Mouse (Mus musculus) right cerebral cortex, adult 2 months (tissue): ENCODE measurements around the gene Sptan1.

Source experiments
- DNase-seq, 2 experiments: peaks; one replicate each; pipeline ENCODE4 v3.0.0; 2021 to 2022; ENCODE audit warnings: low spot score in 2 of 2

Gene Sptan1

GRCm38 (mm10) chr2:30061215-30062166 is 96.1 kb downstream of the Sptan1 start:
- DNase-seq, result no peak

DNA sequence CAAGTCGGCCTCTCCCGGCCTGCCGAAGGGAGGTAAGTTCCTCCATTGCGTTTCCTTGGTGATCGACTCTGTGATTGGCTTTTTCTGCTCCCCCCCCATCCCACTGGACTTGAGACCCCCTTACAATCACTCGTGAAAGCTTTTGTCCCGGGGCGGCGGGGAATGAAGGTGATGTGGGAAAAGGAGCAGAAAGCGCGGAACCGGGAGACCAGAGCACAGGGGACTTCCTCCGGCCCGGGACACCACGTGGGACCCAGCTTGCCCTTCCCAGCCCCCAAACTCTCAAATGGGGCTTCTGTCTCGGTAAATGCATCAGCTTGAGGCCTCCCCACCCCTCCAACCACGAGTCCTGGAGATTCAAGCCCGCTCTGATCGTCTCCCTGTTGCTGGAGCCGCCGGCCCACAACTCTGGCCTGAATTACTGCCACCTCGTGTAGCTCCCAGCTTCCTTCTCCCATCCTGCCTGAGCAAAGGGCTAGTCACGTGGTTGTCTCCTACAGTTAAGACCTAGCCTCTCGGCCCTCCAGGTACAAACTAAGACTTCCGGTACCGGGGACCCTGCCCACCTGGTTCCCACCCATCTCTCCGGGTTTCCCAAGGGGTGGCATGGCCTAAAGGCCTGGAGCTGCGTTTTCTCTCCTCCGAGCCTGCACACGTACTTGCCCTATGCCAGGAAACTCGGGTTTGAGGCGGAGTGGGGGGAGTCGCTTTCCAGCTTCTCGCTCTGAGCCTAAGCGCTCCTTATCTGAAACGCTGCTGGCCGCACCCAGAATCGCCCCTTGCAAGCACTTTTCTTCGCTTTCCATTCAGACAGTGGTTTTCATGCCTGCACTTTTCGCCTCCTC is 97.1 kb downstream of the Sptan1 start:
- peak; percentile 27 to 38 for DNase-seq

DNA sequence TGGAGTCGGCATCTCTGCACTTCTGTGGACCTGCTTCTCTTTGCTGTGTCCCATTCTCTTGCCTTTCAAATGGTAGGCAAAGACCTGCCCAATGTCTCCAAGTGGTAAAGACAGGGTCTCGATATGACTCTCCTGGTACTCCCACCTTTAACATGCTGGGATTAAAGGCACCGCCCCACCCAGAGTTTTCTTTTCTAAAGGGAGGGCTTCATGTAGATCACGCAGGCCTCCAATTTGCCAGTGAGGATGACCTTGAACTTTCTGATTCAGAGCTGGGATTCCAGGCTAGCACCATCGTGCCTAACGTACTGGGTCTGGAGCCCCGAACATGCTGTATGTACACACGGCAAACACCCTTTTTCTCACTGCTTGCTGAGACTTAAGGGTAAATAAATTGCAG is 97.9 kb downstream of the Sptan1 start:
- DNase-seq, result no peak

GRCm38 (mm10) chr2:30063791-30064190 is 98.4 kb downstream of the Sptan1 start:
- no peak for DNase-seq

GRCm38 (mm10) chr2:30064298-30064697 is 98.9 kb downstream of the Sptan1 start:
- DNase-seq, result no peak

DNA sequence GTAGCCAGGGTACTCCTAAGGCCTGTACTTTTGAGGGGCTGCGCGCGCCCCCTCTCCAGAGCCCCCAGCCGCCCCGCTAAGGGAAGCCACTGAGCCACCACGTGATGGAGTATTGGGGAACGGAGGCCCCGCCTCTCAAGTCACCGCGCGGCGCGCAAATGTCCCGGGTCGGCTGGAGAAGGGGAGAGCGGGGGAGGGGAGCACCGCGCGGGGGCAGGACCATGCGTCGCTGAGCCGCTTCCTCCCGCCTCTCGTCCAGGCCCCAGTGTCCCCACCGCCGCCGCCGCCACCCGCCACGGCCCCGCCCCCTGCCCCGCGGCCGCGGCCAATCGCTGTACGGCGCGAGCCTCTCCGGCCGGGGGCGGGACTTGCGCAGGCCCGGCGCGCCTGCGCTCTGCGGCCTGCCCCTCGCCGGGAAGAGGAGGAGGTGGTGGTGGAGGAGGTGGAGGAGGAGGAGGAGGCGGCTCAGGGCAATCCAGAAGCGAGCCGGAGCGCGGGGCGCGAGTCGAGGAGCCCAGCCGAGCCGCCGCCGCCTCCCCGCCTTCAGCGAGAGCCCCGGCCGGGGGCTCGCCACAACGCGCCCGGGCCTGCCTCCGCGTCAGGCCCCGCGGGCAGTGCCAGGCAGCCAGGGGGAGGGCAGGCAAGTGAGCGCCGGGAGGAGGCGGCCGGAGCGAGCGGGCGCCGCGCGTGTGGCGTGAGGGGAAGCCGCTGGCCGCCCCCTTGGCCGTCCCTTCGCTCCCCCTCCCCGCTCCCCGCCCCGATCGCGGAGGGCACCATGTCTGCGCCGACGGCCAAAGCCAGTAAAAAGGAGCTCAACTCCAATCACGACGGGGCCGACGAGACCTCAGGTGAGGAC is 100.9 kb downstream of the Sptan1 start:
- DNase-seq, result peak; percentile 82 to 85

GRCm38 (mm10) chr2:30067031-30067888 is 101.9 kb downstream of the Sptan1 start:
- DNase-seq, result peak; percentile 24 to 28

GRCm38 (mm10) chr2:30067962-30068361 is 102.6 kb downstream of the Sptan1 start:
- DNase-seq, result no peak

DNA sequence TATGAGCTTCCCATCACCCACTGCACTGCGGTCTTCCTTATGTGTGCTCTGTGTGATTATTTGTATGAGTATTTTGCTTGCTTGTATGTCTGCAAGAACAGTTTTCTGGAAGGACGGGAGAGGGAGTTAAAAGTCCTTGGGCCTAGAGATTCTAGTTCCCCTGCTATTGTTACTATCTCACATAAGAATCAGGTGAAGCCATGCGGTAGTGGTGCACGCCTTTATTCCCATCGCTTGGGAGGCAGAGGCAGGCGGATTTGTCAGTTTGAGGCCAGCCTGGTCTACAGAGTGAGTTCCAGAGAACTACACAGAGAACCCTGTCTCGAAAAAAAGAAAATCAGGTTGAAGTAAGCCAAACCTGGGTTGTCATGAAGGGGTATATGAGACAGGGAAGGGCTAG is 107.5 kb downstream of the Sptan1 start:
- no peak for DNase-seq

- no peak for DNase-seq
Measured at GRCm38 (mm10) chr2:30073285-30073684, 107.9 kb downstream of the Sptan1 start.

DNA sequence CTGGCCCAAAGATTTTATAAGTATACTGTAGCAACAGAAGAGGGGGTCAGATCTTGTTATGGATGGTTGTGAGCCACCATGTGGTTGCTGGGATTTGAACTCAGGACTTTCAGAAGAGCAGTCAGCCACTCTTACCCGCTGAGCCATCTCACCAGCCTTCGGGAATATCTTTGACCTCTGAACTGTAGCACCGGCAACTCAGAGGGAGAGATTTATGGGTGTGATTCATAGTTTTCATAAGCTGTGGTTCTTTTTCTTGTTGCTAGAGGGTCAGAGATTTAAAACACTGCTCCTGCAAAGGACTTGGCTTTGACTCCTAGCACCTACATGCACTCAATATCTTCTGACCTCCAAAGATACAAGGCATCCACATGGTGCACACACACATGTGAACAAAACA is 110.3 kb downstream of the Sptan1 start:
- no peak for DNase-seq

- DNase-seq, result no peak
Measured at GRCm38 (mm10) chr2:30076439-30076838, 111.1 kb downstream of the Sptan1 start.

GRCm38 (mm10) chr2:30076959-30077358 is 111.6 kb downstream of the Sptan1 start:
- DNase-seq, result no peak

GRCm38 (mm10) chr2:30077502-30078348 is 112.4 kb downstream of the Sptan1 start, which contains the start of gene Pkn3:
Gene Pkn3, plus strand, starts transcription at chr2:30077684.
- DNase-seq, result peak; percentile 70 to 74

- DNase-seq, result no peak
Measured at GRCm38 (mm10) chr2:30078349-30078712, 113.0 kb downstream of the Sptan1 start.

GRCm38 (mm10) chr2:30078760-30079159 is 113.4 kb downstream of the Sptan1 start:
- no peak for DNase-seq

DNA sequence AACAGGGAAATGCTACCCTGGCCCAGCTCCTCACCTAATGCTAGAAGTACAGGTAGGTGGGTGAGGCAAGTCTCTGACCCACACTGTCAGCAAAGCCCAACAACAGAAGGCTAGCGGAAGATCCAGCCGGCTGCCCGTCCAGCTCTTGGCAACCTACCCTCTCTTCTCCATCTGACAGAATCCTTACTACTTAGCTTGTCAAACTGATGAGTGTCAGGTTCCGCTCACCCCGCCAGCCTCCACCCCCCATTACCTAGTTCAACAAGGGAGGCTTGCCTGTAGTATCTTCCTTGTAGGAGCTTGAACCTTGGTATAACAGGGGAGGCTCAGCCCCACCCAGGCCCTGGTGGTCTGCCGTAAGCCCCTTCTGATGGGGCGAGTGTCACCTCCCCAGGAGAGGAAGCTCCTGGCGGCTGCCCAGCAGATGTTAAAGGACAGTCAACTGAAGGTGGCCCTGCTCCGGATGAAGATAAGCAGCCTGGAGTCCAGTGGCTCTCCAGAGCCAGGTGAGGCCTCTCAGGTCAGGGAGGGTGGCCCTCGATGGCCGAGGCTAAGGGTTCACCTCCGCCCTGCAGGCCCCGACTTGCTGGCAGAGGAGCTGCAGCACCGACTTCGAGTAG is 114.9 kb downstream of the Sptan1 start:
- DNase-seq, result no peak
